Mouse (Mus musculus) gastrocnemius, adult 2 months (tissue): ENCODE measurements around the gene Mrpl35. TPM values are rescaled to one million over a fixed set of nuclear protein-coding genes. Genes with fewer than 3 reads are reported as not detected.
A peak's percentile ranks its signal among the peaks of the same experiment; 100 is the strongest.

ENCODE experiments used
- DNase-seq: peaks from one replicate; pipeline ENCODE4 v3.0.0; 2022
- H3K27ac ChIP-seq: fragments of 200-600 bp; 2 replicates; pipeline ENCODE4 v1.8.1; 2022; ENCODE audit warnings: mild to moderate bottlenecking
- H3K4me3 ChIP-seq: fragments of 200-600 bp; 2 replicates; pipeline ENCODE4 v1.8.1; 2022; ENCODE audit warnings: mild to moderate bottlenecking, moderate library complexity
- CTCF ChIP-seq: fragments of 200-600 bp; IDR thresholded peaks from 2 replicates; pipeline ENCODE4 v1.8.1; 2022; ENCODE audit warnings: antibody characterized with exemption, mild to moderate bottlenecking, moderate library complexity
- intact Hi-C: fragments of 180-260 bp; cut with DNase I; formaldehyde crosslinking; loops from one replicate; pipeline ENCODE4 v1.15.1; 2025
- total RNA-seq, 2 experiments: library from RNA; stranded (reverse); gene quantifications; 2 replicates each; pipeline ENCODE4 v1.2.3; 2021

The Mrpl35 gene
- total RNA-seq, 2 experiments from 2014 or later, result 41.0 to 43.0 TPM

GRCm38 (mm10) chr6:71788348-71788747 is 38.4 kb downstream of the Mrpl35 start:
- DNase-seq, result no peak
- Histone ChIP-seq H3K4me3 (no peak overlapping the region), H3K27ac (no peak overlapping the region)
- no peak for TF ChIP-seq CTCF
- intact Hi-C loops, result no loop called here

- no peak overlapping the region for H3K4me3 ChIP-seq
- no peak for DNase-seq
- intact Hi-C loops, result no loop called here
- H3K27ac ChIP-seq, result no peak overlapping the region
- no peak for TF ChIP-seq CTCF
Measured at GRCm38 (mm10) chr6:71783165-71783564, 43.6 kb downstream of the Mrpl35 start.

DNA sequence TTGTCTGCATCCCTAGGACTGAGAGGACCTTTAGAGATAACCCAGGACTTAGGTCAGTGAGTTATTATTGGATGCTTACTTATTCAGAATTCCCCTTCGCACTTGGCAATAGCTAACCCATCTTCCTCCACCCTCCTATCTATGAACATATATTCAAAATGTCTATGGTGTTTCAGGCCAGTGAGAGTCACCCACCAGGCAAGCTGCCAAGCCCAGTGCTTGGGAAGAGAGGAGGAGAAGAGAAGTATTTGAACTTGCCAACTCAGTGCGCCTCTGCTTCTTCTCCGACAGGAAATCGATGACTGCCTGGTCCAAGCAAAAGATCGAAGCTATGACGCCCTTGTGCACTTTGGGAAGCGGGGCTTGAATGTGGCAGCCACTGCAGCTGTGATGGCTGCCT is 46.3 kb downstream of the Mrpl35 start:
- no peak for DNase-seq
- Histone ChIP-seq H3K4me3 (no peak overlapping the region), H3K27ac (no peak overlapping the region)
- intact Hi-C loops, result no loop called here
- no peak for TF ChIP-seq CTCF

GRCm38 (mm10) chr6:71779831-71780230 is 46.9 kb downstream of the Mrpl35 start:
- TF ChIP-seq CTCF, result no peak
- intact Hi-C loops, result no loop called here
- Histone ChIP-seq H3K27ac (no peak overlapping the region), H3K4me3 (no peak overlapping the region)
- DNase-seq, result no peak

GRCm38 (mm10) chr6:71778016-71778415 is 48.8 kb downstream of the Mrpl35 start:
- Histone ChIP-seq H3K27ac (no peak overlapping the region), H3K4me3 (no peak overlapping the region)
- intact Hi-C loops, result no loop called here
- no peak for DNase-seq
- TF ChIP-seq CTCF, result no peak

DNA sequence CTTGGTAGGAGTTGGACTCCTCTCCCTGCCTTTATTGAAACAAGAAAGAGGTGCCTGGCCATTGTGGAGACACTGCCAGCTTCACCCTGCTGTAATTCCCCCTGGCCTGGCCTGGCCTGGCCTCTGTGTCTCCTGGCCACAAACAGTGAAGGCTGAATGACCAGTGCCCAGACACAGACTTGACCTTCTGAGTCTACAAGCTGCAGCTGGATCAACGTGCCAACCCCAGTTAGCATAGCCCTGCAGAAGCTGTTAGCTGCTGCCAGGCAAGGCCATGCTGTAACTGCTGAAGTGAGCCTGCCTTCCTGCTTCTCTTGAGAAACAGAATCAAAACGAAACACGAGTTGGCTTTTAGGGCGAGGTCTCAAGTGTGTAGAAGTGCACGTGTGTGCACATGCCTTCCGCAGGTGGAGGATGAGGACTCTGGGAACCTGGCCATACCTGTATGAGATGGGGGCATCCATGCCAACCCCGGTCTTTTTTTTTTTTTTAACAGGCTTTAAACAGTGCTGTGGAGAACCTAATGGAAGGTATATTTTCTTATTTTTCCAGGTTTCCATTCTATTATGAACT is 54.0 kb downstream of the Mrpl35 start:
- H3K27ac ChIP-seq, result peak overlapping the region; percentile 59
- intact Hi-C loops, result no loop called here
- H3K4me3 ChIP-seq, result no peak overlapping the region
- peak; percentile 69 for DNase-seq
- TF ChIP-seq CTCF, result no peak

DNA sequence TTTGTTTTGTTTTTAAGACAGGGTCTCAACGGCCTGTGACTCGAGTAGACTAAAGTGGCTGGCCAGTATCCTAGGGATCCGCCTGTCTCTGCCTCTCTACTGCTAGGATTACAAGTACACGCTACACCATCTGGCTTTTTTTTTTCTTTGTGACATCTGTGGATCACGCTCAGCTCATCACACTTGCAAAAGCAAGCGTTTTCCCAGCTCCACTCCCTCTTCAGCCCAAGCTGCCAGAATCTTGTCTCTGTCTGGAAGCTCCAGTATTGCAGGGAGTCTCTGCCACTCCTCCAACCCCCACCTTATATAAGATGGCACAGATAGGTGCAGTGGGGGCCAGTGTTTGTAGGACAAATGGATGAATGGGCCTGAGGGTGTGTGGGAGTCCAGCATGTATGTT is 54.6 kb downstream of the Mrpl35 start:
- no peak for TF ChIP-seq CTCF
- DNase-seq, result no peak
- Histone ChIP-seq H3K27ac (peak overlapping the region; percentile 59), H3K4me3 (no peak overlapping the region)
- intact Hi-C loops, result no loop called here

DNA sequence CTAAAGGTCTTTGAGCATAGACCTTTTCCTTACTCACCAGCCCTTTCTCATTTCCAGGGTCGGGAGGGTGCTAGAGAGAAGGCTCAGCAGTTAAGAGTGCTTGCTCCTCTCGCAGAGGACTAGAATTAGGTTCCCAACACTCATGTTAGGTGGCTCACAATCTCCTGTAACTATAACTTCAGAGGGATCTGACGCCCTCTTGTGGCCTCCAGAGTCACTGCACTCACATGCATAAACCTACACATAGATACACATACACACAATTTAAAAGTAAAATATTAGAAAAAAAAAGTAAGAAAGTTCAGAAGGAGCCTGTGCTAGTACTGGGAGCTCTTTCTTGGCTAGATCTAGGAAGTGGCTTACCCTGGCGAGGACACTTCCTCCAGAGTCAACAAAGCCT is 55.5 kb downstream of the Mrpl35 start:
- intact Hi-C loops, result loop anchor here (2.0 kb wide), 1 partner anchor 138 kb away; the partner anchor contains the start of gene Kdm3a
- Histone ChIP-seq H3K27ac (no peak overlapping the region), H3K4me3 (no peak overlapping the region)
- TF ChIP-seq CTCF, result peak; percentile 45
- no peak for DNase-seq

GRCm38 (mm10) chr6:71770856-71771255 is 55.9 kb downstream of the Mrpl35 start:
- intact Hi-C loops, result loop anchor here (2.0 kb wide), 1 partner anchor 138 kb away; the partner anchor contains the start of gene Kdm3a
- DNase-seq, result no peak
- no peak for TF ChIP-seq CTCF
- H3K4me3 ChIP-seq, result no peak overlapping the region
- no peak overlapping the region for H3K27ac ChIP-seq

DNA sequence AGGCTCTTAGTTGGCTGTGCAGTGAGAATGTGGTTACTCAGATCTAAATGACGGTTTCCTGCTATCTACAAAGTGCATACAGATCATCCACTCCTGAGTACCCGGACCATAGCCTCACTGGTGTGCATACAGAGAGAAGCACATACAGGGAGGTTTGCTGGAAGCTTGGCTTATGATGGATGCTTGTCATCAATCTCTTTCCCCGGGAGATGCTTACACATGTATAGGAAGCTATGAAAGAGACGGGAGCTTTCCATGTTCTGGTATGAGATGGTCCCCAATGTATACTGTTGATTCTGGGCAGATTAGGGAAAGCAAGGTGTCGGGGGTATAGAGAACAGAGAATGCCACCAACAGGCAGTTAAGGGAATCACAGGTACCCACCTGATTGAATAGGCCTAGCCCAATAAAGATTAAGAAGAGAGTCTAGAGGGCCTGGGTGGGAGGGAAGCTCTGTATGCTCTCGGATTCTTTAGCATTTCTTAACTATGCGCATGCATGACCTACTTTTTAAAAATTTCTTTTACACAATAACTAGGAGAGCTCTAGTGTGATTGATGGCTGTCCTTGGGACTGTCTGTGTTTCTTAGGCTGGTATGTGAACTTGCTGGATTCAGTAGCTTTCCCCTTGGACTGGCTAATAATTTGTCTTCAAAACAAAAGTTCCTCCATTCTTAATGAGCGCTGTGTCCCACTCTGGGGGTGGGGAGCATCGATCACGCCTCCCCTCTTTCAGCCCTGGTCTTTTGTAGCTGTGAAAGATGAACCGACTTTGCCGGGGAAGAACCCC is 56.7 kb downstream of the Mrpl35 start:
- peak; percentile 32; the same call in 1 of the 2 replicates for TF ChIP-seq CTCF
- DNase-seq, result no peak
- intact Hi-C loops, result loop anchor here (2.0 kb wide), 1 partner anchor 137 kb away; the partner anchor contains the start of gene Kdm3a
- Histone ChIP-seq H3K27ac (no peak overlapping the region), H3K4me3 (no peak overlapping the region)

- TF ChIP-seq CTCF, result no peak
- no peak for DNase-seq
- intact Hi-C loops, result no loop called here
- Histone ChIP-seq H3K4me3 (no peak overlapping the region), H3K27ac (no peak overlapping the region)
Measured at GRCm38 (mm10) chr6:71767761-71768160, 59.0 kb downstream of the Mrpl35 start.

Other genes with a start within 250 kb of the Mrpl35 start
- gene Kdm3a, start 194.0 kb downstream of the Mrpl35 start, total RNA-seq, result 10 to 100 TPM; 11.8 to 12.1 TPM
- gene Reep1, start 119.4 kb downstream of the Mrpl35 start, total RNA-seq, result 10 to 100 TPM; 52.8 to 59.4 TPM
- 100 to 1,000 TPM; 253 to 335 TPM for gene Immt, start 4.4 kb upstream of the Mrpl35 start, total RNA-seq
- 10 to 100 TPM; 60.3 to 84.9 TPM for gene Ptcd3, start 81.8 kb upstream of the Mrpl35 start, total RNA-seq
- 10 to 100 TPM; 40.7 to 41.1 TPM for gene Polr1a, start 82.1 kb upstream of the Mrpl35 start, total RNA-seq